Mouse (Mus musculus) megakaryocyte, embryonic 14.5 days (primary cell): ENCODE results near the gene Asap3.

Experiments
- FLI1 ChIP-seq: IDR thresholded peaks from 2 replicates; pipeline ENCODE4 v1.6.1; 2012; ENCODE audit warnings: low read length, inconsistent platforms, mixed read lengths
- GATA1 ChIP-seq: IDR thresholded peaks from 3 replicates; pipeline ENCODE4 v1.6.1; 2012; ENCODE audit warnings: mixed read lengths, low read length, inconsistent platforms, borderline replicate concordance

DNA sequence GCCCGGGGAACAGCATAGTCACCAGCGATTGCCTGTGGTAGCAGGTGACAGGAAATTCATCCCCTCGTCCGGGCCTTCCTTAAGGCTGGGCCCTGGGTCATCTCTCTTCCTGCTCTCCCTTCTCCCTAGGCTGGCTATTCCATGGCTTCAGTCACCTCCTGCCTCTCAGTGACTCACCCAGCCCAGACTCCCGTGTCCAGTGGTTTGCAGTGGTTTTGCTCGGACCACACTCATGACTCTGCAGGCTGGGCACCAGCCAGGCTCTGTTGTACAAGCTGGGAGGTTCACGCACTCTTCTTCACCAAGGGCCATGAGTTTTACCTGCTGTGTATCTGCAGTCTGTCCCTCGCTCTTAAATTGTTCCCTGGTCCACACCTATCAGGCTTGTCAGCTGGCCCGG lies 4.8 kb downstream of the Asap3 start:
- TF ChIP-seq GATA1 (no peak), FLI1 (no peak)
